Mouse (Mus musculus) ES-E14 (cell line): ENCODE data around the gene Gm13271. TPM values are rescaled to one million over a fixed set of nuclear protein-coding genes. Genes with fewer than 3 reads are reported as not detected.

Source experiments
- DNase-seq: peaks from one replicate; pipeline ENCODE4 v3.0.0-alpha.2; 2013; ENCODE audit warnings: low read depth, low spot score
- H3K27ac ChIP-seq: 2 replicates; pipeline ENCODE4 v1.5.1; 2012; ENCODE audit warnings: low read depth, mild to moderate bottlenecking, low read length, moderate library complexity, mixed read lengths; ENCODE audit not compliant: poor library complexity, insufficient read depth, severe bottlenecking
- H3K36me3 ChIP-seq: 2 replicates; pipeline ENCODE4 v1.6.1; 2012; ENCODE audit warnings: mild to moderate bottlenecking, low read length, moderate library complexity, mixed read lengths; ENCODE audit not compliant: control insufficient read depth, poor library complexity, insufficient read depth, severe bottlenecking
- H3K4me1 ChIP-seq, 2 experiments: fragments of 150-350 bp in 1 of 2; sonication (generic) in 1 of 2; 2 replicates each; pipeline ENCODE4 v1.6.1; 2012; ENCODE audit warnings: low read length in 2 of 2, mild to moderate bottlenecking in 1 of 2, mixed read lengths in 1 of 2; ENCODE audit not compliant: control insufficient read depth in 2 of 2, insufficient read depth in 2 of 2, poor library complexity in 1 of 2
- H3K4me3 ChIP-seq, 2 experiments: fragments of 150-350 bp in 1 of 2; sonication (generic) in 1 of 2; 2 replicates each; pipeline ENCODE4 v1.5.1; 2012; ENCODE audit warnings: low read length in 2 of 2, low read depth in 1 of 2, mild to moderate bottlenecking in 1 of 2, mixed read lengths in 1 of 2; ENCODE audit not compliant: insufficient read depth in 1 of 2, poor library complexity in 1 of 2, severe bottlenecking in 1 of 2
- H3K9ac ChIP-seq: 2 replicates; pipeline ENCODE4 v1.6.1; 2012; ENCODE audit warnings: low read depth, mild to moderate bottlenecking, low read length, mixed read lengths; ENCODE audit not compliant: poor library complexity, insufficient read depth, severe bottlenecking
- H3K9me3 ChIP-seq: fragments of 150-350 bp; sonication (generic); 2 replicates; pipeline ENCODE4 v1.6.1; 2012; ENCODE audit warnings: low read depth, mild to moderate bottlenecking, low read length; ENCODE audit not compliant: control insufficient read depth, insufficient read depth
- CHD2 ChIP-seq: IDR thresholded peaks from 2 replicates; pipeline ENCODE4 v1.6.1; 2014; ENCODE audit warnings: mild to moderate bottlenecking, low read depth, low read length, inconsistent platforms
- HCFC1 ChIP-seq: IDR thresholded peaks from 2 replicates; pipeline ENCODE4 v1.6.1; 2012; ENCODE audit warnings: low read length, inconsistent platforms, borderline replicate concordance; ENCODE audit not compliant: insufficient read depth
- MAFK ChIP-seq: IDR thresholded peaks from 2 replicates; pipeline ENCODE4 v1.6.1; 2014; ENCODE audit warnings: mild to moderate bottlenecking, low read depth, low read length, inconsistent platforms; ENCODE audit not compliant: insufficient read depth
- ZC3H11A ChIP-seq: IDR thresholded peaks from 2 replicates; pipeline ENCODE4 v1.6.1; 2012; ENCODE audit warnings: low read depth, mild to moderate bottlenecking, inconsistent platforms, low read length, borderline replicate concordance
- ZNF384 ChIP-seq: IDR thresholded peaks from 2 replicates; pipeline ENCODE4 v1.6.1; 2012; ENCODE audit warnings: low read depth, low read length, inconsistent platforms
- in situ Hi-C, 2 experiments: fragments of 600-800 bp; cut with MboI; formaldehyde crosslinking; loops; one replicate each; pipeline ENCODE4 v1.15.1; 2025; ENCODE audit warnings: low sequenced_read_pairs in 2 of 2, inconsistent platforms in 1 of 2; ENCODE audit not compliant: unreplicated experiment in 2 of 2
- total RNA-seq: library from RNA; depleted of rRNA; stranded (reverse); fragments of 300-350 nt; gene quantifications from 2 replicates; pipeline ENCODE4 v1.2.3, GENCODE M21; 2012

The Gm13271 gene
- total RNA-seq, 1 experiment: not detected

GRCm38 (mm10) chr4:88738480-88738879, 16.2 kb upstream of the Gm13271 start:
- no peak for TF ChIP-seq MAFK
- TF ChIP-seq ZNF384: no peak
- peak; percentile 54; the same call in 1 of the 2 replicates for TF ChIP-seq ZC3H11A
- TF ChIP-seq HCFC1: no peak
- Histone ChIP-seq H3K9ac (no peak overlapping the region), H3K27ac (no peak overlapping the region), H3K4me1 (no peaks in the 10 kb centered on the region), H3K4me3 (no peak overlapping the region), H3K9me3 (0 out of 2 replicates have a peak, but pooled peaks cover under 1% of the 10 kb centered on the region), H3K36me3 (no peaks in the 10 kb centered on the region)
- in situ Hi-C loops: no loop called here
- DNase-seq: peak; percentile 53

DNA sequence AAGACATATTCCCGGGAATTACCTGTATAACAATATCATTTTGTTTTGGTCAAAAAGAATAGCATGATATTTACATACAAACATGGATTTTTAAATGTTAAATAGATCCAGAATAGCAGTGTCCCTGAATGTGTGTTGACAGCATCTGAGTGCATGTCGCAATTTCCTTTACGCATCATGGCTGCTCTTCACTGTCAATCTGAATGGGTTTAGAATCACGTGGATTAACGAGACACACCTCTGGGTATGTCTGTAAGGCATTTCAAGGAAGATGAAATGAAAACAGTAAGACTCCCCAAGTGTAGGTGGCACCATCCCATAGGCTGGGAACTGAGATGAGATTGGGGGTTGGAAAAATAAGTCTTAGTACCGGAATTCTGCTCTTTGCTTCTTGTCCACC, 15.6 kb upstream of the Gm13271 start:
- in situ Hi-C loops: no loop called here
- H3K27ac ChIP-seq: no peak overlapping the region
- H3K9ac ChIP-seq: no peak overlapping the region
- H3K4me3 ChIP-seq: no peak overlapping the region
- no peaks in the 10 kb centered on the region for H3K4me1 ChIP-seq
- TF ChIP-seq MAFK (no peak), ZNF384 (no peak), HCFC1 (no peak), CHD2 (no peak), ZC3H11A (no peak)
- no peak for DNase-seq
- H3K36me3 ChIP-seq: no peaks in the 10 kb centered on the region
- no peaks in the 10 kb centered on the region for H3K9me3 ChIP-seq

DNA sequence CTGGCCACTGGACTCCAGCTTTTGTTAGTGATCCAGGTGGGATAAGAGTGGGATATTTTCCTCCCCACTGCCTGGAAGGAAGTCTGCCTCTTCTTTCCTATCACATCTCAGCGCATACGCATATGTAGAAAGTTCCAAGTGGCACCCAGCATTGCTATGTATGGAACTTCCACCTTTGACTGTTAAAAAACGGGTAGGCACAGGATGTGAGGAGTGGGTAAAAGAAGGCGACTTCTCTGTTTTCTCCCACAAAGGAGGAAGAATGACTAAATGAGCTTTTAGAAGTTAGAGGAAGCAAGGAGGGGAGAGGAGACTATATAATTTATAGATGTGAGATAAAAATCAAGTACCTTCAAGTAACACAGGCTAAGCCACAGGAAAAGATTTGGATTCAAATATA, 13.2 kb upstream of the Gm13271 start:
- H3K27ac ChIP-seq: no peak overlapping the region
- TF ChIP-seq HCFC1: no peak
- no peak for TF ChIP-seq ZC3H11A
- no peak for TF ChIP-seq ZNF384
- no peak for TF ChIP-seq CHD2
- TF ChIP-seq MAFK: no peak
- no peak for DNase-seq
- H3K36me3 ChIP-seq: no peaks in the 10 kb centered on the region
- H3K4me3 ChIP-seq: no peak overlapping the region
- no peak overlapping the region for H3K9ac ChIP-seq
- H3K4me1 ChIP-seq: no peaks in the 10 kb centered on the region
- in situ Hi-C loops: no loop called here
- no peaks in the 10 kb centered on the region for H3K9me3 ChIP-seq

- no peak overlapping the region for H3K27ac ChIP-seq
- DNase-seq: no peak
- TF ChIP-seq ZNF384 (no peak), CHD2 (no peak), ZC3H11A (no peak), HCFC1 (no peak), MAFK (no peak)
- no peaks in the 10 kb centered on the region for H3K36me3 ChIP-seq
- no peaks in the 10 kb centered on the region for H3K9me3 ChIP-seq
- H3K4me3 ChIP-seq: no peak overlapping the region
- in situ Hi-C loops: no loop called here
- H3K9ac ChIP-seq: no peak overlapping the region
- no peaks in the 10 kb centered on the region for H3K4me1 ChIP-seq
Observed at GRCm38 (mm10) chr4:88742771-88743371, 11.8 kb upstream of the Gm13271 start.

DNA sequence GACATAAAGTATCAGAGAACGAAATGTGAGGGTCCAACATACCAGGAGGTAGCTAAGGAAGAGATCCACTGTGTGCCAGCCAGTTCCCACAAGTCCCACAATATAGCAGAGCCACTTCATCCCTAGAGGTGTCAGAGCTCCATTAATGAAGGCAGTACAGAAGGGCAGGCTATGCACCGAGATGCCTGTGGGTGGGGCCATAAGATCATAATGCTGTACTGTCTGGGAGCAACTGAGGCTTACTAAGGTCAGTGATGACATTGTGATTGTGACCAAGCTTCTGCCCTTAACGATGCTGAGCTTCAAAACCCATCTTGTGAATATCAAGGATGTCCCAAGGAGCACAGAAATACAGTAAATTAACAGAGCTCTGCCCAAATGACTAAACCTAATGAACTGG, 10.5 kb upstream of the Gm13271 start:
- H3K9me3 ChIP-seq: no peaks in the 10 kb centered on the region
- in situ Hi-C loops: no loop called here
- no peak overlapping the region for H3K9ac ChIP-seq
- no peak for TF ChIP-seq ZC3H11A
- no peak for TF ChIP-seq HCFC1
- no peak for TF ChIP-seq ZNF384
- no peak for TF ChIP-seq CHD2
- no peak for TF ChIP-seq MAFK
- no peaks in the 10 kb centered on the region for H3K4me1 ChIP-seq
- no peak for DNase-seq
- H3K27ac ChIP-seq: no peak overlapping the region
- no peak overlapping the region for H3K4me3 ChIP-seq
- no peaks in the 10 kb centered on the region for H3K36me3 ChIP-seq
